7 mouse cellular contexts compared by ENCODE assay signal in genomic region chr10:45045268-45045928, GRCm38 (mm10). TPM values are rescaled to one million over a fixed set of nuclear protein-coding genes. Genes with fewer than 3 reads are reported as not detected.
DNase-seq lines count a peak whose midpoint lies in the region; ATAC-seq lines count a peak whose summit lies in the region.

No protein-coding gene starts in this region.

- no peak overlapping the region for H3K27ac ChIP-seq in intestine, embryonic 14.5 days (ENCODE audit: low read depth)
- H3K27ac ChIP-seq in midbrain, embryonic 15.5 days = no peak overlapping the region

- intact Hi-C loops in left cerebral cortex, postnatal 4 days (cut with DNase I) = loop anchor here (2.0 to 10.0 kb wide), 3 partner anchors 721 to 1091 kb away; no protein-coding TSS in a partner anchor

- H3K4me3 ChIP-seq in intestine, embryonic 14.5 days (ENCODE audit: low read depth, low read length) = no peak overlapping the region
- no peak overlapping the region for H3K4me3 ChIP-seq in midbrain, embryonic 15.5 days

- WGBS in intestine, embryonic 14.5 days = 27% methylated on average over 12 of the region's 12 CpGs
- WGBS in midbrain, embryonic 15.5 days = 30% methylated on average over 12 of the region's 12 CpGs

- peak; percentile 77 for ATAC-seq in activated CD4-positive, CD25-positive, alpha-beta regulatory T cell, adult 4 months
- peak; percentile 67; the same call in 1 of the 2 replicates for ATAC-seq in intestine, embryonic 14.5 days (replicated peaks; ENCODE audit: low FRiP score, low TSS enrichment, low read depth)
- ATAC-seq in midbrain, embryonic 15.5 days (replicated peaks) = peak; percentile 83

- peak overlapping the region; percentile 27; the same call in 1 of the 2 replicates for H3K4me2 ChIP-seq in intestine, embryonic 14.5 days (ENCODE audit: low read length)
- no peak overlapping the region for H3K4me2 ChIP-seq in midbrain, embryonic 15.5 days

- H3K4me1 ChIP-seq in intestine, embryonic 14.5 days (replicated peaks; ENCODE audit: control insufficient read depth, insufficient read depth, low read length) = no peaks in the 10 kb centered on the region
- no peaks in the 10 kb centered on the region for H3K4me1 ChIP-seq in midbrain, embryonic 15.5 days

- no peak overlapping the region for H3K9ac ChIP-seq in intestine, embryonic 14.5 days (ENCODE audit: low read length)
- H3K9ac ChIP-seq in midbrain, embryonic 15.5 days = no peak overlapping the region

- 0 out of 2 replicates have a peak, but pooled peaks cover 2% of the 10 kb centered on the region for H3K27me3 ChIP-seq in intestine, embryonic 14.5 days (replicated peaks; ENCODE audit: control insufficient read depth, insufficient read depth, low read length)
- H3K27me3 ChIP-seq in midbrain, embryonic 15.5 days (replicated peaks) = no peaks in the 10 kb centered on the region

- no peaks in the 10 kb centered on the region for H3K9me3 ChIP-seq in intestine, embryonic 14.5 days (ENCODE audit: control insufficient read depth, low read length)
- H3K9me3 ChIP-seq in midbrain, embryonic 15.5 days = no peaks in the 10 kb centered on the region

- peak; percentile 89 to 93 for DNase-seq in cerebellum, postnatal 10 days
- DNase-seq in gastrocnemius, adult 18-20 months (ENCODE audit: low spot score) = peak; percentile 70
- DNase-seq in intestine, embryonic 14.5 days (ENCODE audit: low spot score) = peak; percentile 92
- peak; percentile 80 for DNase-seq in left cerebral cortex, postnatal 4 days
- peak; percentile 51 for DNase-seq in spleen, adult 12 weeks (ENCODE audit: low spot score)

- no peaks in the 10 kb centered on the region for H3K36me3 ChIP-seq in intestine, embryonic 14.5 days (ENCODE audit: control insufficient read depth, insufficient read depth, low read length)
- H3K36me3 ChIP-seq in midbrain, embryonic 15.5 days (replicated peaks) = no peaks in the 10 kb centered on the region

RNA-seq across cellular contexts. Expression of gene Prep, which starts 21.6 kb away (rescaled TPM):
- polyA plus RNA-seq in activated CD4-positive, CD25-positive, alpha-beta regulatory T cell, adult 4 months (2017; shearing (Covaris generic)) = 1 to 10 TPM; 4.1 to 5.2 TPM
- 1 to 10 TPM; 6.0 to 6.9 TPM for total RNA-seq in gastrocnemius, adult 18-20 months (2021)
- 25.0 and 25.5 TPM in 2 replicates for polyA plus RNA-seq in intestine, embryonic 14.5 days (2014; fragmentation: Nextera tagmentation; extraction: Ambion mirVana)
- 10 to 100 TPM; 22.9 to 23.8 TPM for total RNA-seq in left cerebral cortex, postnatal 4 days (2021)
- 24.7 and 25.4 TPM in 2 replicates for polyA plus RNA-seq in midbrain, embryonic 15.5 days (2015; fragmentation: Nextera tagmentation; extraction: Ambion mirVana)
